Mouse (Mus musculus) olfactory bulb, adult 2 months (tissue): Measurements from ENCODE around the gene Ifit2.
"Not testable (repeated sequence)": the region's sequence is repeated elsewhere in the genome, so short reads cannot be mapped to it uniquely, and the experiment has no call there.

Experiments
- CTCF ChIP-seq: fragments of 200-500 bp; IDR thresholded peaks from 2 replicates; pipeline ENCODE4 v1.5.1; 2012; ENCODE audit warnings: low read depth, mild to moderate bottlenecking, low read length, moderate library complexity; ENCODE audit not compliant: insufficient read depth
- POLR2A ChIP-seq: fragments of 200-500 bp; IDR thresholded peaks from 2 replicates; pipeline ENCODE4 v1.6.1; 2012; ENCODE audit warnings: mild to moderate bottlenecking, low read depth, low read length, moderate library complexity; ENCODE audit not compliant: insufficient read depth

- not testable (repeated sequence) for TF ChIP-seq POLR2A, CTCF
These were observed 35.4 kb downstream of the Ifit2 start for GRCm38 (mm10) chr19:34585740-34586458.
